Mouse (Mus musculus) kidney, adult 18-20 months (tissue): Measurements from ENCODE around the gene Ndufv3.

Source experiments
- DNase-seq: peaks from one replicate; pipeline ENCODE4 v3.0.0; 2021

Ndufv3 gene

DNA sequence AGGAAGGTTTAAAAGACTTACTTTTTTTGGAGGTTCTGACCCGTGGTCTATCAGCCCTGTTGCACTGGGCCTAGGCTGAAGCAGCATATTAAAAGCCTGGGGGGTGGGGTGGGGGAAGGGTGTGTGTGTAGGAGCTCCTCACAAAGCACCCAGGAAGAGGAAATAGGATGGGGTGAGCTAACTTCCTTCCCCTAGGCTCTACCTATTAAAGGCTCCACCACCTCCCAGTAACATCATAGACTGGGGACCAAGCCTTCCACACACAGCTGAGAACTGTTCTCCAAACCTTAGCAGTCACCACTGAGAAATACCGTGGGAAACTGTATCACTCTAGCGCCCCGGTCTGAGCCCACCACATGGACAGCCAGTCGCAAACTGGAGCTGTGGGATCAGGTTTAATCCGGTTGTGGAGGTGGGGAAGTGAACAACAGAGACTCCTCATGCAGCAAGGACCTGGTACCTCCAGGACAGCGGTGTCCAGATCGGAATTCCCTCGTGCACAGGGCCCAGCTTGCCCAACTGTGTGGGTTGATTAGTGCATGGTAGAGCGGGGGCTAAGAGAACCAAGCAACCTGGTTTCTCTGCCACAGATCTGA lies 38.1 kb downstream of the Ndufv3 start:
- DNase-seq = no peak

DNA sequence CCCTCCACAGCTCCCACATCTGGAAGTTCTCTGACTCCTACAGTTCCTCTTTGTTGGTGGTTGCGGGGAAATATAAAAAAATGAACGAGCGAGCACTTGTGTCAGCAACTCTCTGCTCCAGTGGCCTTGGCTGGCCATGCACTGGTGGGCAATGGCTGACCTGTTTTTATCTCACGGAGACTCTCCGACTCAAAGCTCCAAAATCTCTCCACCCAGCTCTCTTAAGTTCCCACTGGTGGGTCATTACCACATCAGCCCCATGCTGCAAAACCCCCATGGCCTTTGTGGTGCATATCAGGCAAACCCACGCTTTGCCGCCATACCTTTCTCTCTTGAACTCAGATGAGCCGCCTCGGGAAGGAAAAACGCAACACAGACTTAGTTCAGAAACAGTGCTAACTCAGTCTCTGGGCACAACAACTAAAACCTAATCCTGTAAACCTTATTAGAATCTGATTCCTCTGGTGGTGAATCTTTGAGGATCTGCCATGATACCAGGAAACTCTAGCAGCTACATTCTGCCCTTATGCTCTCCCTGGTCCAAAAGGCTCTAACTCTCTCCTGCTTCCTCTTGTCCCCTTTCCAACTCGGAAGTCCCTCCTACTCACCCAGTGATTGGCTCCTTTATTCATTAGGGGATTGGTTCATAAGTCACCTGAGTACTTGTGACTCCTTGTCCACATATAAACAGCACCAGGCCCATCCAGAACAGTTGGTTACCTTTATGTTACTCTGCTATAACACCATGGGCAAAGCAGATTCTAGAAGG lies 39.3 kb downstream of the Ndufv3 start:
- no peak for DNase-seq

DNA sequence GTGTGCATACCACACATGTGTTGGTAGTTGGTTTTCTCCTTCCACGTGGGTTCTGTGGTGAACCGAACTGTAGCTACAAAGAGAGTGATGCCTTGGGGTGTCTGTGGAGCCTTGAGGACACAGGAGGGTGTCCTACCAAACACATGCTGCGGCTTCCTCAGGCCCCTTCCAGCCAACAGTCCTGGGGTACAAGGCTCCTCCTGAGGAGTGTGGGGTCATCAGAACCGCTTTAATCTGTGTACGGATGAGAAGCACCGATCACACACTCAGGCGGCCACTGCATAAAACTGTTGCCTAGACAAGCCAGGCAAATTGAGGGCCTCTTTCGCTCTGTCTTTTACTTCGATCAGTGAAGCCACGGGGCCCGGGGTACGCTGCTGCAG lies 43.7 kb downstream of the Ndufv3 start:
- DNase-seq = peak; percentile 58

DNA sequence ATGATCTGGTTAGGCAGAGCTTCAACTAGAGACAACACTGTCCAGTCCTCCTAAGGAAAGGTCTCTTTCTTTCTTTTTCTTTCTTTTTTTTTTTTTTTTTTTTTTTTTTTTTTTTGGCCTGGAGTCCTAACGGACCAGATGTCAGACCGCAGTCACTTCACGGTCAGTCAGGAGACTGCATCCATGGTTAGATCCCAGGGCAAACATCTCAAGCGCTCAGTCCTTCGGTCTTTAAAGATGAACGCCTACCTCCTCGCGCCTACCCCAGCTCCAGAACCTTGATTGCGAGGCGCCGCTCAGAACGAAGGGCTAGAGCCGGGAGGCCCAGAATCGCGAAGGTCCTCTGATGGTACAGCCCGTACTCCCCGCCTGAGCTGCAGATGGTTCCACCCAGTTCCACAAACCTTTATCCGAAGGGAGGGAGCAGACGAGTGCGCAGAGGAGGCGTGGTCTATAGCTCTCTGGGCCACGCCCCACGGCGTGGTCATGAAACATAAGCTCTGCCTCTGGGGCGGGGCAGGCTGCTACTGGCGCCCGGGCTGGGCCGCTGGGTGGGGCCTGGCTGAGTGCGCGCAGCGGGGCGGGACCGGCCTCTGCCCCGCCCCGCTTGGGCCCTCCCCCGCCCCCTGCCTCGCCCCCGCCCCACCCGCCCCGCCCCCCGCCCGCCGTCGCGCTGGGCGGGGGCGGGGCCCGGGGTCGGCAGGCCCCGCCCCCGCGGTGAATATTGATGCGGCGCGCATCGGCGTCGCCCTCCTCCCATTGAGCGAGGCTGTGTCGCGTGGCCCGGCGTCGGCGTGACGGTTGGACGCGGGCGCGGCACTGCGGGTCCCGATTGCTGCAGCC lies 44.3 kb downstream of the Ndufv3 start, which contains the start of gene Pknox1:
Gene Pknox1 (plus strand): TSS at position 720 of the 843 bp plus-strand sequence.
- DNase-seq = peak; percentile 99

DNA sequence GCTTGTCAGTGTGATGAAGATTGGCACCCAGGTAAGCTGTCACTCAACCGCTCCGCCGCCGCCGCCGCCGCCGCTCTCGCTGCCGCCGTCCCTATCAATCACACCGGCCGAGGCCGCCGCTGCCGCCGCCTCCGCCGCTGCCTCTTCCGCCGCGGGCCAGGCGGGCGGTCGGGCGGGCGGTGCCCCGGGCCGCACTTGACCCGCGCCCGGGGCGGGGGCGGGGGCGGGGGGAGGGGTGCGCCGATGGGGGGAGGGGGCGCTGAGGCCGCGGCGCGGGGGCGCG lies 44.9 kb downstream of the Ndufv3 start:
- DNase-seq = no peak

DNA sequence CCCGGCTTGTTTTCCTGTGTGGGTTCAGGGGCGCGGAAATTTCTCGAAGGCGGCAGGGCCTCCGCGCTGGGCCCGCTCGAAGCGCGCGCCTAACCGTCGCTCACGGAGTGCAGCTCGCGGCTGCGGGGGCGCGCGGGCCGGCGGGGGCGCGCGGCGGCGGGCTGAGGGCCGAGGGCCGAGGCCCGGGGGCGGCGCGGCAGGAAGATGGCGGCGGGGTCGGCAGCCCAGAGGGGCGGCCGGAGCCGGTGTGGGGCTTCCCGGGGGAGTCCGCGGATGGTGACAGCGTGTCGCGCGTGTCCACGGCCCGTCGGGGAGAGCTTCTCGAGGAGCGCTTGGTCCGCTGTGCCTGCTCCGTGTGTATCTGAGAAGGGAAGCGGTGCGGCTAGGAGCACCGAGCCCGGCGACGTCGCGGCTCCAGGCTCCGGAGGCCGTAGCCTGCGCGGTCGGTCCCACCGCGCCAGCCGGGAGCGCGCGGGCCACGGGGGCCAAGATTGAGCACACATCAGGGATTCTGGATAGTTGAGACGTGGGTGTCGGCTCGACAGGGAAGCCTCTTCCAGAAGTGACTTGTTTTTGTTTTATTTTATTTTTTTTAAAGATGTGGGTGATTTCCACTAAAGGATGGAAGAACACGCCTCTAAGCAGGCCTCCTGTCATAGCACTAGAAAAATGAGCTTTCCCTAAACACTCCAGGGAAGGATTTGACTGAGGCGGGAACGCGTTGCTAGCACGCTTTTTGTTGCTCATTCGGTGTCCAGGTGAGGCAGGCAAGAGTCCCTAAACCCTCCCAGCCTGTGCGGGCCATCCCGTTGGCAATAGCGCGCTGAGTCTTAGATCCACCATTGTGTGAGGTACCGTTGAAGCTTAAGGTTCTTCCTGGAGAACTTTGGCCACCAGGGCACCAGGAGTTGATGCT lies 45.5 kb downstream of the Ndufv3 start:
- DNase-seq = peak; percentile 61

DNA sequence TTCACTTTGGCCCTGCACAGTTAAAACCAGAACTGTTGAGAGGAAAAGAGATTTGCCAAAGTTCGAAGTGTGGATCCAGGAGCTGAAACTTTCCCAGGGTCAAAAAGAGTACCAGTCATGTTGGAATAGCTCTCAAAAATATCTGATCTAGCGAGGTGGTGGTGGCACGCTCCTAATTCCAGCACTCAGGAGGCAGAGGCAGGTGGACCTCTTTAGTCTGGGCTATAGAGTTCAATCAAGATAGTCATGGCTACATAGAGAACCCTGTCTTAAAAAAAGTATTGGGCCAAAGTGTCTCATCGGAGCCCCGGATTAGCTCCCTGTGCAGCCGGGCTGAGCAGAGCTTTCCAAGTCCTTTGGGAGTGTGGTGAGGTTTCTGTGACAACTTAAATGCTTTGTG lies 46.4 kb downstream of the Ndufv3 start:
- no peak for DNase-seq

DNA sequence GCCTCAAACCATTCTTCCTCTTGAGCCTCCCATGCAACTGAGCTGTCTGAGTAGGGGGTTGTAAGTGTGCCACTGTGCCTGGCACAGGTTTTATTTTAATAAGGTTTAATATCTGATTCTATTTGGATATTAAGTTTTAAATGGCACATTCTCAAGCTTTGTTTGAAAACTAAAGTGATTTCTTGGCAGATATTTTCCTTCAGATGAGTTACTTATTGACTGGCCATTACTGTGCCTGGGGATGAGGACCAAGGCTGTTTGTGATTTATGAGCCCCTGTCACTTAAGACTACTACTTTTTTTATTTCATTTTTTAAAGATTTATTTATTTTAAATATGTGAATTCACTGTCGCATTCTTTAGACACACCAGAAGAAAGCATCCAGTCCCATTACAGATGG lies 49.8 kb downstream of the Ndufv3 start:
- DNase-seq = no peak

DNA sequence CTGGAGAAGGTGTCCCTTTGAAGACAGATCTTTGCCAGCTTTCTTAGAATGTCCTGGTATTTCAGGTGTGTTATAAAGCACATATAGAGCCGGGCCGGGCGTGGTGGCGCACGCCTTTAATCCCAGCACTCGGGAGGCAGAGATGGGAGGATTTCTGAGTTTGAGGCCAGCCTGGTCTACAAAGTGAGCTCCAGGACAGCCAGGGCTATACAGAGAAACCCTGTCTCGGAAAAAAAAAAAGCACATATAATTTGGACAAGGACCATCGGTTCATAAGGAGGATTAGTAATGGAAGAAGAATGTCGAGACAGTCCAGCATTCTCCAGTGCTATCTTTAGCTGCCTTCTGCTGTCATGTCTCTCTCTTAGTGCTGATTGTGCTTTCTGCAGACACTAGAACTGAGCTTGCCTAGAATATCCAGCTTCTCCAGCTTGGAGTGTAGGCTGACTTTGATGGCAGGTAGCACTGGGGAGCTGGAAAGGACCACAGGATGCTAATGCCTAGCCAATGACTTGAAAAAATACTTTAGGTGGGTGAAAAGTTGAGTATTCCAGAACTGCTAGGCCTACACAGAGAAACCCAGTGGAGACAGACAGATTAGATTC lies 50.5 kb downstream of the Ndufv3 start:
- no peak for DNase-seq

DNA sequence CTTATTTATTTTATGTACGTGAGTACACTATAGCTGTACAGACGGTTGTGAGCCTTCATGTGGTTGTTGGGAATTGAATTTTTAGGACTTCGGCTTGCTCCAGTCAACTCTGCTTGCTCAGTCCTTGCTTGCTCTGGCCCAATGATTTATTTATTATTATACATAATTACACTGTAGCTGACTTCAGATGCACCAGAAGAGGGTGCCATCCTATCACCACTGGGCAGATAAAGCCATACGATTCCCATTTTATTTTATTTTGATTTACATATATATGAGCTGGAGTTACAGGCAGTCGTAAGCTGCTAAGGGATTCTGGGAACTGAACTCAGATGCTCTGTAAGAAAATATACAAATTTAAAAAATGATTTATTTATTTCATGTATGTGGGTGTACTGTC lies 51.8 kb downstream of the Ndufv3 start:
- no peak for DNase-seq

DNA sequence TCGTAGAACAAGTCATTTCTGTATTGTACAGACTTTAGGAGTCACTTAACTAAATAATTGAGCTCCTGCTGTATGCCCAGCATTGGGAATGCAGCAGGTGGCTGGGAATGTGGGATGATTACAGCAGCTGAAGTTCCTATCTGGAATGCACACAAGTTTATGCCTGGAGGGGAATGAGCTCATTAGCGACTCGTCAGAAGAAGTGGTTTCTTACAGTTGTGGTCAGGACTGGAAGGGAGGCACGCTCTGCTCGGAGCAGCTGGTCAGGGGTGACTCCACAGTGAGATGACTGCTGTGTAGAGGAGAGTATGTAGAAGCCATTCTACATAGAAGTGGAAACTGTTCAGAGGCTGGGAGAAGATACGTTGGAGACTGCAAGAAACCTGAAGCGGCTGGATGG lies 54.7 kb downstream of the Ndufv3 start:
- no peak for DNase-seq

DNA sequence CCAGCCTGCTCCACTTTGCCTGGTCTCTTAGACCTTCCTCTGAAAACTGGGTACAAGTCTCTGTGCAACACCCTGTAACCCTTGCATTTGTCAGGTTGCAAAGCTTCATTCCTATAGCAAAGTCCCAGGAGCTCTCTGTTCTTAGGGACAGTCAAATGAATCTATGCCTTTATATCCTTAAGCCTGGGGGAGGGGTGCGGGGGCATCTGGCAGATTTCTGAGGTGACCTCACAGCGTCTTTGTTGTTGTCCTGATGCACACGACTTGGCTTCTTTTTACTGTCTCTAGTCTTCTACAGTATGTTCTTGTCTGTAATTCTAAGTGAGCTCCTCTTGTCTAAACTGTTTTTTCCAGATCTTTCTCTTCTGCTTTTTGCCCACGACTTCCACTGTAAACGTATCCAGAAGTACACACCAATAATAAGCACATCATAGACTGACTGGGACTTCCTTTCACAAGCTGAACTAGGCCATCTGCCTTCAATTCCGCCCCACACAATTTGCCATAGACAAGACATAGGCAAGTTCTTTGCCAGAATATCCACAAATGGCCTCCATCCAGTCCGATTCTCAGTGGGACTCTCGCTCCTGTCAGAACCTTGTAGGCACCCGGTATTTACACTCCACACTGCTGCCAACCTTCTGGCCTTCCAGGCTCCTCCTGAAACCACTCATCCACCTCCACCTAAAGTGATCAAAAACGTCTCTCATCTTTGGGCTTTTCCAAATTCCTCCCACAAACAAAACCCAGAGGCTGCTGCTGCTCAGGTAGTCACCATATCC lies 56.7 kb downstream of the Ndufv3 start:
- no peak for DNase-seq

DNA sequence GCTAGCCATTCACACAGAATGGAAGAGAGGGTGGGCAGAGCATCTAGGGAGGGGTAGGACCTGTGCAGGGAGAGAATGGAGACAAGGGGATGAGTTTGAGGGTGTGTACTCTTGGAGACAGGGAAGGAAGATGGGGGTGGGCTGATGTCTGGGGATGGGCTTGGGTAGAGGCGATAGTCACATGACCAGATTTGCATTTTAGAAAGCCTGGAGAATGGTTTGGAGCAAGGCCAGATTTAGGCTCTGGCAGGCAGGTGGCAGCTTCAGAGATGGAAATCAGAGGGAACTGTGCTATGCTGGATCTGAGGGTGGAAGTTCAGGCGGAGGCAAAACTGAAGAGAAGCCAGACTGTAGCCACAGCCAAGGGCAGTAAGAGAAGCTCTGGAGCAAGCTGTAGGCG lies 60.4 kb downstream of the Ndufv3 start:
- DNase-seq = no peak
